Mouse (Mus musculus): ENCODE results near the gene Atxn1. TPM values are rescaled to one million over a fixed set of nuclear protein-coding genes. Genes with fewer than 3 reads are reported as not detected.

Atxn1 gene
- polyA plus RNA-seq, 1 experiment: 2.5 TPM

DNA sequence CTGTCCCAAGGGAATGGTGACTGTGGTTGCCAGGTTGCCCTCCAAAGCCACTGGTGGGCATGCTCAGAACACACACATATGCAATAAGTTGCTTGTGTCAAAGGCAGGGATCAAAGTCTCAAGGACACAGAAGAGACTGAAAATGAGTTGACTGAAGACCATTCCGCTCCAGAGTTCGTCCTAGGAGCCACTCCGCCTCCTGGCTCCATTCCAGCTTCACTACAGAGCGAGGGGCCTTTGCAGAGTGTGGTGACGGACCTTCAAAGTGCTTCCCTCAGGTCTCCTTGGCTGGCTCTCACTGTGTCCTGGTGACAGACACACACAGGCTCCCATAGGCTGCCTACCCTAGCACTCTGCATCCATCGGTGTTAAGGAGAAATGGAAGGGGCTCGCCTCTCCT, 411.1 kb downstream of the Atxn1 start:
- no peaks in the 10 kb centered on the region for H3K79me2 ChIP-seq (ENCODE audit: control insufficient read depth, insufficient read depth)
- H3K36me3 ChIP-seq (ENCODE audit: control insufficient read depth, insufficient read depth): no peaks in the 10 kb centered on the region
- H3K4me3 ChIP-seq: no peak overlapping the region
- H3K4me2 ChIP-seq (ENCODE audit: low read depth): no peak overlapping the region
- no peaks in the 10 kb centered on the region for H3K27me3 ChIP-seq (ENCODE audit: control insufficient read depth, insufficient read depth, insufficient read length)
- no peak for TF ChIP-seq USF1 (IDR thresholded peaks at IDR 0.05; ENCODE audit: low read depth)
- no peak overlapping the region for H3ac ChIP-seq (ENCODE audit: control insufficient read depth, insufficient read length)

DNA sequence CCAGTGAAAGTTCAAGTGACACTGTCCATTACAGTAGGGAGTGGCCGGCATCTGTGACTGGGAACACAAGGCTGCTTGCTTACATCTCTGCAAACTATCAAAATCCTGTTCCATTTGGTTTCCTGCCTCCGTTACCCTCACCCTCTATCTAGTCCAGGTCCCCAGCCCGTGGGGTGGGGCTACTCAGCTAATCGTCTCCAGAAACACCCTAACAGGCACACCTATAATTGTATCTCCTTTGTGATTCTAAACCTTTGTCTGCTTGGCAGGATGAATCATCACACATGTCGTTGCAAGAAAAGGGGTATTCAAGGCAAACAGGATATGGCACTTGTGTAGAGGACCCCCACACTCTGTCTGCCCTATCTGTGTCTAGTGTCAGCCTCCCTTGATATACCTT, 417.3 kb downstream of the Atxn1 start:
- Histone ChIP-seq H3ac (ENCODE audit: control insufficient read depth, insufficient read length) (no peak overlapping the region), H3K4me3 (no peak overlapping the region), H3K4me2 (ENCODE audit: low read depth) (no peak overlapping the region), H3K36me3 (ENCODE audit: control insufficient read depth, insufficient read depth) (no peaks in the 10 kb centered on the region), H3K27me3 (ENCODE audit: control insufficient read depth, insufficient read depth, insufficient read length) (no peaks in the 10 kb centered on the region), H3K79me2 (ENCODE audit: control insufficient read depth, insufficient read depth) (no peaks in the 10 kb centered on the region)
- TF ChIP-seq USF1 (IDR thresholded peaks at IDR 0.05; ENCODE audit: low read depth): no peak
- no peak for TF ChIP-seq E2F4 (IDR thresholded peaks at IDR 0.05; ENCODE audit: insufficient read depth)
- TF ChIP-seq MYOG (IDR thresholded peaks at IDR 0.05; ENCODE audit: control insufficient read depth in 1 of 3, insufficient read depth in 1 of 3, insufficient read length in 2 of 3, low read depth in 2 of 3): no peak

DNA sequence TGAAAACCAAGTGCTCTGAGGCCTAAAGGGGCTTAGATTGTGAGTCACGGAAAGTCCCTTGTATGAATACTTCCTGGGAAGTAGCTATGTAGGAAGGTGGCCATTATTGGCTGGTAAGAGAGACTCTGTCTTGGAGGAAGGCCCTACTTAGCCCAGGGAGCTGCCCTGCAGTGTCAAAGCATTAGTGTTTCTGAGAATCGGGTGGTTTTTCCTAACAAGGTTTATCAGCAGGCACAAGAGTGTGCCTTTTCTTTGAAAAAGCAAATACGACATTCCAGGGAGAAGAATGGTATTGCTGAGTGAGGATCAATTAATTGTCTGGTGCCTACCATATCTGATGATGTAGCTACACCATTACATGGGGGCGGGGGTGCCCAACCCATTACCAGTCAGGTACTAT, 417.9 kb downstream of the Atxn1 start:
- Histone ChIP-seq H3K27me3 (ENCODE audit: control insufficient read depth, insufficient read depth, insufficient read length) (no peaks in the 10 kb centered on the region), H3K4me3 (no peak overlapping the region), H3K36me3 (ENCODE audit: control insufficient read depth, insufficient read depth) (no peaks in the 10 kb centered on the region), H3K79me2 (ENCODE audit: control insufficient read depth, insufficient read depth) (no peaks in the 10 kb centered on the region), H3K4me2 (ENCODE audit: low read depth) (no peak overlapping the region), H3ac (ENCODE audit: control insufficient read depth, insufficient read length) (no peak overlapping the region)
- no peak for TF ChIP-seq TCF3 (IDR thresholded peaks at IDR 0.05; ENCODE audit: insufficient read length, low read depth)
- TF ChIP-seq USF1 (IDR thresholded peaks at IDR 0.05; ENCODE audit: low read depth): no peak
- TF ChIP-seq MYOG (IDR thresholded peaks at IDR 0.05; ENCODE audit: control insufficient read depth in 1 of 3, insufficient read depth in 1 of 3, insufficient read length in 2 of 3, low read depth in 2 of 3): no peak
- TF ChIP-seq MYOD1 (IDR thresholded peaks at IDR 0.05; ENCODE audit: control insufficient read depth in 1 of 3, insufficient read length in 2 of 3, low read depth in 2 of 3): no peak
- no peak for TF ChIP-seq POLR2A (IDR thresholded peaks at IDR 0.05; ENCODE audit: insufficient read length, low read depth)
- no peak for TF ChIP-seq SRF (IDR thresholded peaks at IDR 0.05; ENCODE audit: control insufficient read depth, insufficient read length, low read depth)
- no peak for TF ChIP-seq TCF12 (IDR thresholded peaks at IDR 0.05; ENCODE audit: insufficient read depth, poor library complexity, severe bottlenecking)

DNA sequence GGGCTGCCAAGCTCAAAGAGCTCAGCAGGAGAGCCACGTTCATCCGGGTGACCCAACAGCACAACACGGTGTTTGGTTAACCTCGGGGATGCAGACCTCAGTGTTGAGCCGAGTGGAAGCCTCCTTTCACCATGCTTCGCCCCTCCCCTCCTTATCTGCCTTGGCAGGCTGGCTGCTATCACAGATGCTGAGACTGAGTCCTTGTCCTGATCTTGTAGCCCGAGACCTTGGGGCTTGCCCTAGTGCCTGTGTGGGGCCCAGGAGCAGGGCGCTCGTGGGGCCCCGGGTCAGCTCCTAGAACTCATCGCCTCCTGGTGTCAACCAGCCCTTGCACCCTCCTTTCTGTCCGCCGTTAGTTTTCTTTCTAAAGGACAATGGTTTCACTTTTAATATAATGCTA, 418.8 kb downstream of the Atxn1 start:
- H3ac ChIP-seq (ENCODE audit: control insufficient read depth, insufficient read length): no peak overlapping the region
- H3K79me2 ChIP-seq (ENCODE audit: control insufficient read depth, insufficient read depth): no peaks in the 10 kb centered on the region
- no peak for TF ChIP-seq SRF (IDR thresholded peaks at IDR 0.05; ENCODE audit: control insufficient read depth, insufficient read length, low read depth)
- TF ChIP-seq MAX (IDR thresholded peaks at IDR 0.05; ENCODE audit: low read depth): no peak
- TF ChIP-seq MYOG (IDR thresholded peaks at IDR 0.05; ENCODE audit: control insufficient read depth in 1 of 3, insufficient read depth in 1 of 3, insufficient read length in 2 of 3, low read depth in 2 of 3): no peak
- TF ChIP-seq POLR2A (IDR thresholded peaks at IDR 0.05; ENCODE audit: insufficient read length, low read depth): no peak
- no peak for TF ChIP-seq TCF3 (IDR thresholded peaks at IDR 0.05; ENCODE audit: insufficient read length, low read depth)
- no peaks in the 10 kb centered on the region for H3K36me3 ChIP-seq (ENCODE audit: control insufficient read depth, insufficient read depth)
- H3K4me2 ChIP-seq (ENCODE audit: low read depth): no peak overlapping the region
- no peak overlapping the region for H3K4me3 ChIP-seq
- no peaks in the 10 kb centered on the region for H3K27me3 ChIP-seq (ENCODE audit: control insufficient read depth, insufficient read depth, insufficient read length)

DNA sequence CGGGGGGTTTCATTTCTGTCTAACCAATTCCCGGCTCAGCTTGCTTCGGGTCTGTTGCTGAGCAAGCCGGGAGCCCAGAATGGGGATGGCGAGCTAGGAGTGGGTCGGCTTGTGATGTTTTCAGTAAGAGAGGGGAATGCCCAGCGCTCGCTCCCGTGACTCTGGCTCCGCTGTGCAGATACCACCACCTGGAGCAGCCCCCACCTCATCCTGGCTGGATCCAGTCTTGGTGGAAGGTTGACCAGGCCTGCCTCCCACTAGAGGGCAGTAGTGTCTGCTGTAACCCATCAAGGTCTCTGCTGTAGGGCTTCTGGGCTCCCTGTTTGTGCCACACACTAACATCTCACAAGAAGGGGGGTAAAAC, 425.6 kb downstream of the Atxn1 start:
- no peak overlapping the region for H3ac ChIP-seq (ENCODE audit: control insufficient read depth, insufficient read length)
- H3K79me2 ChIP-seq (ENCODE audit: control insufficient read depth, insufficient read depth): no peaks in the 10 kb centered on the region
- no peaks in the 10 kb centered on the region for H3K36me3 ChIP-seq (ENCODE audit: control insufficient read depth, insufficient read depth)
- H3K4me2 ChIP-seq (ENCODE audit: low read depth): peak overlapping the region; percentile 30
- H3K27me3 ChIP-seq (ENCODE audit: control insufficient read depth, insufficient read depth, insufficient read length): no peaks in the 10 kb centered on the region
- no peak overlapping the region for H3K4me3 ChIP-seq
- TF ChIP-seq TCF12 (IDR thresholded peaks at IDR 0.05; ENCODE audit: insufficient read depth, poor library complexity, severe bottlenecking) (no peak), POLR2AphosphoS2 (IDR thresholded peaks at IDR 0.05; ENCODE audit: insufficient read length, low read depth) (no peak), REST (IDR thresholded peaks at IDR 0.05; ENCODE audit: insufficient read depth, insufficient read length) (no peak), POLR2A (IDR thresholded peaks at IDR 0.05; ENCODE audit: insufficient read length, low read depth) (no peak), MYOD1 (IDR thresholded peaks at IDR 0.05; ENCODE audit: control insufficient read depth in 1 of 3, insufficient read length in 2 of 3, low read depth in 2 of 3) (no peak), TCF3 (IDR thresholded peaks at IDR 0.05; ENCODE audit: insufficient read length, low read depth) (no peak), MAX (IDR thresholded peaks at IDR 0.05; ENCODE audit: low read depth) (no peak), MYOG (IDR thresholded peaks at IDR 0.05; ENCODE audit: control insufficient read depth in 1 of 3, insufficient read depth in 1 of 3, insufficient read length in 2 of 3, low read depth in 2 of 3) (no peak), E2F4 (IDR thresholded peaks at IDR 0.05; ENCODE audit: insufficient read depth) (no peak), CEBPB (IDR thresholded peaks at IDR 0.05; ENCODE audit: insufficient read depth, poor library complexity, severe bottlenecking) (no peak), SRF (IDR thresholded peaks at IDR 0.05; ENCODE audit: control insufficient read depth, insufficient read length, low read depth) (no peak), USF1 (IDR thresholded peaks at IDR 0.05; ENCODE audit: low read depth) (no peak)

All from myocyte (in vitro differentiated cells).